Mouse (Mus musculus): ENCODE measurements at regions not wholly inside any gene's neighbourhood (a gene's known extent, or its start where the extent isn't known, plus 50 kb on each side); places are given as distances from the start of the nearest gene placed in this dataset.

- DNase-seq (ENCODE audit: low spot score), result no peak
- WGBS, result 68% methylated on average over 6 of the region's 6 CpGs
- H3K9me3 ChIP-seq, result no peaks in the 10 kb centered on the region
- no peaks in the 10 kb centered on the region for H3K36me3 ChIP-seq (replicated peaks)
- no peak overlapping the region for H3K27ac ChIP-seq (replicated peaks)
- H3K4me3 ChIP-seq, result no peak overlapping the region
- no peaks in the 10 kb centered on the region for H3K27me3 ChIP-seq (replicated peaks; ENCODE audit: low read depth, poor library complexity, severe bottlenecking)
- no peaks in the 10 kb centered on the region for H3K4me1 ChIP-seq
Observed at GRCm38 (mm10) chr8:127985616-127986015, 372.8 kb upstream of the Nrp1 start.

- no peak overlapping the region for H3K27ac ChIP-seq (replicated peaks)
- 77% methylated on average over 1 of the region's 1 CpGs for WGBS
- H3K27me3 ChIP-seq (replicated peaks; ENCODE audit: low read depth, poor library complexity, severe bottlenecking), result 0 out of 2 replicates have a peak, but pooled peaks cover 8% of the 10 kb centered on the region
- no peak overlapping the region for H3K4me3 ChIP-seq
- no peaks in the 10 kb centered on the region for H3K9me3 ChIP-seq
- H3K4me1 ChIP-seq, result no peaks in the 10 kb centered on the region
- no peak for DNase-seq (ENCODE audit: low spot score)
- H3K36me3 ChIP-seq (replicated peaks), result no peaks in the 10 kb centered on the region
Observed at GRCm38 (mm10) chr8:127988887-127989286, 369.5 kb upstream of the Nrp1 start.

- H3K27me3 ChIP-seq (replicated peaks; ENCODE audit: low read depth, poor library complexity, severe bottlenecking), result 0 out of 2 replicates have a peak, but pooled peaks cover 11% of the 10 kb centered on the region
- no peak for DNase-seq (ENCODE audit: low spot score)
- no peaks in the 10 kb centered on the region for H3K4me1 ChIP-seq
- 84% methylated on average over 1 of the region's 1 CpGs for WGBS
- no peaks in the 10 kb centered on the region for H3K36me3 ChIP-seq (replicated peaks)
- H3K27ac ChIP-seq (replicated peaks), result no peak overlapping the region
- H3K4me3 ChIP-seq, result no peak overlapping the region
- H3K9me3 ChIP-seq, result no peaks in the 10 kb centered on the region
Observed at GRCm38 (mm10) chr8:127994898-127995297, 363.5 kb upstream of the Nrp1 start.

GRCm38 (mm10) chr8:127995490-127995889 is 362.9 kb upstream of the Nrp1 start:
- no peak overlapping the region for H3K4me3 ChIP-seq
- H3K27ac ChIP-seq (replicated peaks), result no peak overlapping the region
- H3K9me3 ChIP-seq, result no peaks in the 10 kb centered on the region
- H3K36me3 ChIP-seq (replicated peaks), result no peaks in the 10 kb centered on the region
- 0 out of 2 replicates have a peak, but pooled peaks cover 11% of the 10 kb centered on the region for H3K27me3 ChIP-seq (replicated peaks; ENCODE audit: low read depth, poor library complexity, severe bottlenecking)
- H3K4me1 ChIP-seq, result no peaks in the 10 kb centered on the region
- no peak for DNase-seq (ENCODE audit: low spot score)
- 85% methylated on average over 1 of the region's 1 CpGs for WGBS

GRCm38 (mm10) chr8:128002386-128002785 is 356.0 kb upstream of the Nrp1 start:
- WGBS, result 76% methylated on average over 2 of the region's 2 CpGs
- Histone ChIP-seq H3K27ac (replicated peaks) (no peak overlapping the region), H3K4me3 (no peak overlapping the region), H3K4me1 (peaks cover 19% of the 10 kb centered on the region), H3K27me3 (replicated peaks; ENCODE audit: low read depth, poor library complexity, severe bottlenecking) (no peaks in the 10 kb centered on the region), H3K36me3 (replicated peaks) (no peaks in the 10 kb centered on the region), H3K9me3 (no peaks in the 10 kb centered on the region)
- DNase-seq (ENCODE audit: low spot score), result no peak

- Histone ChIP-seq H3K4me3 (no peak overlapping the region), H3K27me3 (replicated peaks; ENCODE audit: low read depth, poor library complexity, severe bottlenecking) (no peaks in the 10 kb centered on the region), H3K4me1 (peaks cover 20% of the 10 kb centered on the region), H3K36me3 (replicated peaks) (no peaks in the 10 kb centered on the region), H3K27ac (replicated peaks) (no peak overlapping the region), H3K9me3 (no peaks in the 10 kb centered on the region)
- no peak for DNase-seq (ENCODE audit: low spot score)
- WGBS, result 100% methylated on average over 1 of the region's 1 CpGs
Observed at GRCm38 (mm10) chr8:128002806-128003205, 355.6 kb upstream of the Nrp1 start.

- Histone ChIP-seq H3K36me3 (replicated peaks) (no peaks in the 10 kb centered on the region), H3K9me3 (no peaks in the 10 kb centered on the region), H3K27ac (replicated peaks) (no peak overlapping the region), H3K27me3 (replicated peaks; ENCODE audit: low read depth, poor library complexity, severe bottlenecking) (no peaks in the 10 kb centered on the region), H3K4me1 (peaks cover 26% of the 10 kb centered on the region), H3K4me3 (no peak overlapping the region)
- no peak for DNase-seq (ENCODE audit: low spot score)
- WGBS, result 29% methylated on average over 1 of the region's 1 CpGs
Observed at GRCm38 (mm10) chr8:128003385-128003784, 355.0 kb upstream of the Nrp1 start.

GRCm38 (mm10) chr8:128003881-128004286 is 354.5 kb upstream of the Nrp1 start:
- Histone ChIP-seq H3K27ac (replicated peaks) (no peak overlapping the region), H3K36me3 (replicated peaks) (no peaks in the 10 kb centered on the region), H3K4me1 (peaks cover 29% of the 10 kb centered on the region), H3K27me3 (replicated peaks; ENCODE audit: low read depth, poor library complexity, severe bottlenecking) (no peaks in the 10 kb centered on the region), H3K4me3 (no peak overlapping the region), H3K9me3 (no peaks in the 10 kb centered on the region)
- WGBS, result 44% methylated on average over 3 of the region's 3 CpGs
- no peak for DNase-seq (ENCODE audit: low spot score)

- Histone ChIP-seq H3K27me3 (replicated peaks; ENCODE audit: low read depth, poor library complexity, severe bottlenecking) (no peaks in the 10 kb centered on the region), H3K4me1 (peaks cover 13% of the 10 kb centered on the region; the same call in 1 of the 2 replicates), H3K4me3 (no peak overlapping the region), H3K36me3 (replicated peaks) (no peaks in the 10 kb centered on the region), H3K9me3 (no peaks in the 10 kb centered on the region), H3K27ac (replicated peaks) (no peak overlapping the region)
- 87% methylated on average over 6 of the region's 6 CpGs for WGBS
- peak; percentile 22 for DNase-seq (ENCODE audit: low spot score)
Observed at GRCm38 (mm10) chr8:128009393-128010010, 348.9 kb upstream of the Nrp1 start.

- H3K9me3 ChIP-seq, result no peaks in the 10 kb centered on the region
- peaks cover 8% of the 10 kb centered on the region; the same call in 1 of the 2 replicates for H3K4me1 ChIP-seq
- WGBS, result 63% methylated on average over 8 of the region's 8 CpGs
- H3K27ac ChIP-seq (replicated peaks), result no peak overlapping the region
- no peaks in the 10 kb centered on the region for H3K27me3 ChIP-seq (replicated peaks; ENCODE audit: low read depth, poor library complexity, severe bottlenecking)
- DNase-seq (ENCODE audit: low spot score), result peak; percentile 15
- H3K36me3 ChIP-seq (replicated peaks), result no peaks in the 10 kb centered on the region
- H3K4me3 ChIP-seq, result no peak overlapping the region
Observed at GRCm38 (mm10) chr8:128017171-128017570, 341.2 kb upstream of the Nrp1 start.

- H3K9me3 ChIP-seq, result no peaks in the 10 kb centered on the region
- no peak for DNase-seq (ENCODE audit: low spot score)
- H3K4me1 ChIP-seq, result peaks cover 16% of the 10 kb centered on the region
- WGBS, result 79% methylated on average over 2 of the region's 2 CpGs
- peak overlapping the region; percentile 75; the same call in 1 of the 2 replicates for H3K27ac ChIP-seq (replicated peaks)
- H3K4me3 ChIP-seq, result no peak overlapping the region
- H3K36me3 ChIP-seq (replicated peaks), result no peaks in the 10 kb centered on the region
- no peaks in the 10 kb centered on the region for H3K27me3 ChIP-seq (replicated peaks; ENCODE audit: low read depth, poor library complexity, severe bottlenecking)
Observed at GRCm38 (mm10) chr8:128023661-128024060, 334.7 kb upstream of the Nrp1 start.

GRCm38 (mm10) chr8:128024774-128025222 is 333.6 kb upstream of the Nrp1 start:
- DNase-seq (ENCODE audit: low spot score), result peak; percentile 26
- Histone ChIP-seq H3K27ac (replicated peaks) (peak overlapping the region; percentile 75), H3K27me3 (replicated peaks; ENCODE audit: low read depth, poor library complexity, severe bottlenecking) (no peaks in the 10 kb centered on the region), H3K4me3 (no peak overlapping the region), H3K4me1 (peaks cover 16% of the 10 kb centered on the region), H3K36me3 (replicated peaks) (no peaks in the 10 kb centered on the region), H3K9me3 (no peaks in the 10 kb centered on the region)
- 22% methylated on average over 2 of the region's 2 CpGs for WGBS

GRCm38 (mm10) chr8:128025251-128025856 is 333.1 kb upstream of the Nrp1 start:
- Histone ChIP-seq H3K4me1 (peaks cover 16% of the 10 kb centered on the region), H3K36me3 (replicated peaks) (no peaks in the 10 kb centered on the region), H3K4me3 (no peak overlapping the region), H3K27me3 (replicated peaks; ENCODE audit: low read depth, poor library complexity, severe bottlenecking) (no peaks in the 10 kb centered on the region), H3K27ac (replicated peaks) (peak overlapping the region; percentile 75), H3K9me3 (no peaks in the 10 kb centered on the region)
- DNase-seq (ENCODE audit: low spot score), result peak; percentile 61
- 57% methylated on average over 7 of the region's 7 CpGs for whole genome bisulfite sequencing
